Mouse (Mus musculus): ENCODE measurements around the gene Sema4d. TPM values are rescaled to one million over a fixed set of nuclear protein-coding genes. Genes with fewer than 3 reads are reported as not detected.
"Not testable (repeated sequence)": the region's sequence is repeated elsewhere in the genome, so short reads cannot be mapped to it uniquely, and the experiment has no call there.

The Sema4d gene
- total RNA-seq (2015; ENCODE audit: low replicate concordance) = 14.8 and 18.8 TPM in 2 replicates
- total RNA-seq (2017; ENCODE audit: low replicate concordance) = 6.5 and 7.1 TPM in 2 replicates

GRCm38 (mm10) chr13:51793425-51793891, at the start of gene Sema4d:
Gene Sema4d, minus strand, starts transcription at chr13:51793747.
- ATAC-seq (replicated peaks; ENCODE audit: low FRiP score, poor library complexity, severe bottlenecking) = no peak

GRCm38 (mm10) chr13:51843298-51843697, 49.8 kb upstream of the Sema4d start:
- no peak for ATAC-seq (replicated peaks; ENCODE audit: low FRiP score, poor library complexity, severe bottlenecking)

GRCm38 (mm10) chr13:51842773-51843172, 49.2 kb upstream of the Sema4d start:
- ATAC-seq (replicated peaks; ENCODE audit: low FRiP score, poor library complexity, severe bottlenecking) = no peak

GRCm38 (mm10) chr13:51842191-51842590, 48.6 kb upstream of the Sema4d start:
- no peak for ATAC-seq (replicated peaks; ENCODE audit: low FRiP score, poor library complexity, severe bottlenecking)

GRCm38 (mm10) chr13:51841541-51842115, 48.1 kb upstream of the Sema4d start:
- peak; percentile 47 for ATAC-seq (replicated peaks; ENCODE audit: low FRiP score, poor library complexity, severe bottlenecking)

- no peak for ATAC-seq (replicated peaks; ENCODE audit: low FRiP score, poor library complexity, severe bottlenecking)
Observed at GRCm38 (mm10) chr13:51840702-51841101, 47.2 kb upstream of the Sema4d start.

- peak; percentile 71 for ATAC-seq (replicated peaks; ENCODE audit: low FRiP score, poor library complexity, severe bottlenecking)
Observed at GRCm38 (mm10) chr13:51839250-51840026, 45.9 kb upstream of the Sema4d start.

GRCm38 (mm10) chr13:51837402-51837801, 43.9 kb upstream of the Sema4d start:
- ATAC-seq (replicated peaks; ENCODE audit: low FRiP score, poor library complexity, severe bottlenecking) = no peak

GRCm38 (mm10) chr13:51835208-51835607, 41.7 kb upstream of the Sema4d start:
- not testable (repeated sequence) for ATAC-seq (replicated peaks; ENCODE audit: low FRiP score, poor library complexity, severe bottlenecking)

- ATAC-seq (replicated peaks; ENCODE audit: low FRiP score, poor library complexity, severe bottlenecking) = no peak
Observed at GRCm38 (mm10) chr13:51834520-51834919, 41.0 kb upstream of the Sema4d start.

- ATAC-seq (replicated peaks; ENCODE audit: low FRiP score, poor library complexity, severe bottlenecking) = not testable (repeated sequence)
Observed at GRCm38 (mm10) chr13:51834024-51834423, 40.5 kb upstream of the Sema4d start.

GRCm38 (mm10) chr13:51833611-51834010, 40.1 kb upstream of the Sema4d start:
- ATAC-seq (replicated peaks; ENCODE audit: low FRiP score, poor library complexity, severe bottlenecking) = no peak

GRCm38 (mm10) chr13:51832491-51832890, 38.9 kb upstream of the Sema4d start:
- no peak for ATAC-seq (replicated peaks; ENCODE audit: low FRiP score, poor library complexity, severe bottlenecking)

GRCm38 (mm10) chr13:51830744-51831450, 37.4 kb upstream of the Sema4d start:
- peak; percentile 72; the same call in 1 of the 2 replicates for ATAC-seq (replicated peaks; ENCODE audit: low FRiP score, poor library complexity, severe bottlenecking)

GRCm38 (mm10) chr13:51823822-51824495, 30.4 kb upstream of the Sema4d start:
- ATAC-seq (replicated peaks; ENCODE audit: low FRiP score, poor library complexity, severe bottlenecking) = no peak

- ATAC-seq (replicated peaks; ENCODE audit: low FRiP score, poor library complexity, severe bottlenecking) = no peak
Observed at GRCm38 (mm10) chr13:51821988-51822387, 28.4 kb upstream of the Sema4d start.

- no peak for ATAC-seq (replicated peaks; ENCODE audit: low FRiP score, poor library complexity, severe bottlenecking)
Observed at GRCm38 (mm10) chr13:51819351-51819750, 25.8 kb upstream of the Sema4d start.

- ATAC-seq (replicated peaks; ENCODE audit: low FRiP score, poor library complexity, severe bottlenecking) = no peak
Observed at GRCm38 (mm10) chr13:51818944-51819326, 25.4 kb upstream of the Sema4d start.

GRCm38 (mm10) chr13:51818170-51818943, 24.8 kb upstream of the Sema4d start:
- no peak for ATAC-seq (replicated peaks; ENCODE audit: low FRiP score, poor library complexity, severe bottlenecking)

All from erythroblast, adult 5-6 weeks (primary cell).